Mouse (Mus musculus): ENCODE measurements around the gene Megf11. TPM values are rescaled to one million over a fixed set of nuclear protein-coding genes. Genes with fewer than 3 reads are reported as not detected.

The Megf11 gene
- polyA plus RNA-seq, 1 experiment from 2014 or later = 0.37 TPM

DNA sequence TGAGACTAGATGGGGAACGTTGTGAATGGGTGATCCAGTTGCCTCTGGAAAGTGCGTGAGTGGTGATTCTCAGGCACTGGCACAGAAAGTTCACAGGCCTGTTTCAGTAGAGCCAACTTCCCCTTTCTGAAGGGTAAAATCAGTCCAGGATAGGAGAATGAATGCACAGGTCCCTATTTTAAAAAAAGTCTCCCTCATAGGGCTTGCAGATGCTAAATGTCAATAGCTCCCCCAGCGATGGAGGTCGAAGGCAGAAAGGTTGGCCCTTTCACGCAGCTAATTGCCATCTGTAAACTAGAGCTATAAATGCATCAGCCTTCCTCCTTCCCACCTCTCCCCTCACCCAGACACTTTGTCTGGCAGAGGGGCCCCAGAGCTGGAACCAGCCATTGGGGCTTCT is 200.9 kb downstream of the Megf11 start:
- Histone ChIP-seq H3K4me3 (no peak overlapping the region), H3K9me3 (replicated peaks) (no peaks in the 10 kb centered on the region)
- ATAC-seq (ENCODE audit: insufficient number of reproducible peaks, low FRiP score) = no peak

DNA sequence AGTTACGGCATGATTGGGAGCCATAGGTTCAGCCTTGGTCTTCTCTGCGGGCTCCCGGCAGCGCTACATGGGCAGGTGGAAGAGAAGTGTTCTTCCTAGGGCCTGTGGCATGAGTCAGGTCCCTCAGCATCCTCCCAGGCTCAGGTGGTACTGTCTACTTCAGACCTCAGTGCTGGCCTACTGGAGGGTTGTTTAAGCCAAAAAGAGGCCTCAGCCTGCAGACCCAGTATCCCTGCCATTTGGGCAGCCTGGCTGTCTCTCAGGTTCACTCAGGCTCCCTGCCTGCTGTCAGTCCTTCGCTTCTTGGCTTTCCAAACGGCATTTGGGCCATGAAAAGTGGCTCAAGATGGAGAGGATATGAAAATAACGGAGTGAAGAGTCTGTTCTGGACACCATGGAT is 202.6 kb downstream of the Megf11 start:
- Histone ChIP-seq H3K4me1 (replicated peaks) (no peaks in the 10 kb centered on the region), H3K36me3 (no peaks in the 10 kb centered on the region), H3K4me2 (no peak overlapping the region), H3K9ac (no peak overlapping the region), H3K27me3 (replicated peaks) (peaks cover 17% of the 10 kb centered on the region), H3K27ac (ENCODE audit: poor library complexity, severe bottlenecking) (no peak overlapping the region), H3K4me3 (no peak overlapping the region), H3K9me3 (replicated peaks) (no peaks in the 10 kb centered on the region)
- WGBS = 83% methylated on average over 7 of the region's 7 CpGs
- no peak for ATAC-seq (ENCODE audit: insufficient number of reproducible peaks, low FRiP score)

More for the DNA sequence above, 200.9 kb downstream of the Megf11 start:
- WGBS = 74% methylated on average over 5 of the region's 5 CpGs
- H3K4me1 ChIP-seq (replicated peaks) = no peaks in the 10 kb centered on the region
- H3K36me3 ChIP-seq = no peaks in the 10 kb centered on the region
- H3K9ac ChIP-seq = no peak overlapping the region
- peaks cover 13% of the 10 kb centered on the region for H3K27me3 ChIP-seq (replicated peaks)
- no peak overlapping the region for H3K4me2 ChIP-seq
- no peak overlapping the region for H3K27ac ChIP-seq (ENCODE audit: poor library complexity, severe bottlenecking)

DNA sequence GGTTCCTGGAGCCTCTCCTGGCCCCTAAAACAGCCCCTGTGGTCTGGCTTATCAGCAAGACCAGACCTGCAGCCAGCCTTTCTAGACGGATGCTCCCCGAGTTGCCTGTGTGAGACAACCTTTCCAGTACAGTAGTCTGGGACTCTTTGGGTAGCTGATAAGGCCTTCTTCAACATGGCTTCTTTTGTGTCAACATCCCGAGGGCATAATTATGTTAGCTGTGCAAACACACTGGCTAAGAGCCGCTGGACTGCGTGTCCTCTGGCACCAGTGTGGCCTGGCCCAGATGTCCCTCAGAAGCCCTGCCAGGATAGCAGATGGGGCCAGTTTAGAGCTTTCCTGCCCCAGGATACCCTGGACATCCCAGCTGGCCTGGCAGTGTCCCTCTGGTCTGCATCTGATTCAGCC is 205.2 kb downstream of the Megf11 start:
- no peak overlapping the region for H3K9ac ChIP-seq
- no peaks in the 10 kb centered on the region for H3K9me3 ChIP-seq (replicated peaks)
- 0 out of 2 replicates have a peak overlapping the region, but pooled peaks have one; percentile 16 for H3K27ac ChIP-seq (ENCODE audit: poor library complexity, severe bottlenecking)
- H3K4me1 ChIP-seq (replicated peaks) = no peaks in the 10 kb centered on the region
- WGBS = 24% methylated on average over 5 of the region's 5 CpGs
- ATAC-seq (ENCODE audit: insufficient number of reproducible peaks, low FRiP score) = peak; percentile 80
- H3K27me3 ChIP-seq (replicated peaks) = peaks cover 21% of the 10 kb centered on the region
- H3K4me3 ChIP-seq = no peak overlapping the region
- no peak overlapping the region for H3K4me2 ChIP-seq
- no peaks in the 10 kb centered on the region for H3K36me3 ChIP-seq

DNA sequence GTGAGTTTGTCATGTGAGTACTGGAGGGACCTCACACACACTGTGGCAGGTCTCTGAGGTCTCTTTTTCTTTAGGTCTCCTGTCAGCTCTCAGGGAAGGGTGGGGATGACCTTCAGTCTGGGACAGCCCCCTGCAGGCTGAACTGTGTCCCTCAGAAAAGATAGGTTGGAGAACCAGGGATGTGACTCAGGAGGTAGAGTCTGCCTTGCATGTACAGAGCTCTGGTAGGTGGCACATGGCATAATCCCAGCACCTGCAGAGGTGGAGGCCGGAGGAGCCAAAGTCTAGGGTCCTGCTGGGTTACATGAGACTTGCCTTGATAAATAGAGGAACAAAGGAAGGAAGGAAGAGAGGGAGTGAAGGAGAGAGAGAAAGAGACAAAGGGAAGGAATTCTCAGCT is 206.0 kb downstream of the Megf11 start:
- Histone ChIP-seq H3K27ac (ENCODE audit: poor library complexity, severe bottlenecking) (no peak overlapping the region), H3K4me1 (replicated peaks) (no peaks in the 10 kb centered on the region), H3K36me3 (no peaks in the 10 kb centered on the region), H3K27me3 (replicated peaks) (peaks cover 21% of the 10 kb centered on the region), H3K4me3 (no peak overlapping the region), H3K4me2 (no peak overlapping the region), H3K9me3 (replicated peaks) (no peaks in the 10 kb centered on the region), H3K9ac (no peak overlapping the region)
- ATAC-seq (ENCODE audit: insufficient number of reproducible peaks, low FRiP score) = no peak
- WGBS = 64% methylated on average over 1 of the region's 1 CpGs

- no peak overlapping the region for H3K9ac ChIP-seq
- no peaks in the 10 kb centered on the region for H3K36me3 ChIP-seq
- no peak overlapping the region for H3K4me2 ChIP-seq
- no peaks in the 10 kb centered on the region for H3K9me3 ChIP-seq (replicated peaks)
- no peak overlapping the region for H3K4me3 ChIP-seq
- WGBS = 63% methylated on average over 8 of the region's 8 CpGs
- no peaks in the 10 kb centered on the region for H3K4me1 ChIP-seq (replicated peaks)
- no peak overlapping the region for H3K27ac ChIP-seq (ENCODE audit: poor library complexity, severe bottlenecking)
- H3K27me3 ChIP-seq (replicated peaks) = peaks cover 13% of the 10 kb centered on the region
- no peak for ATAC-seq (ENCODE audit: insufficient number of reproducible peaks, low FRiP score)
Measured at GRCm38 (mm10) chr9:64594442-64594841, 209.0 kb downstream of the Megf11 start.

DNA sequence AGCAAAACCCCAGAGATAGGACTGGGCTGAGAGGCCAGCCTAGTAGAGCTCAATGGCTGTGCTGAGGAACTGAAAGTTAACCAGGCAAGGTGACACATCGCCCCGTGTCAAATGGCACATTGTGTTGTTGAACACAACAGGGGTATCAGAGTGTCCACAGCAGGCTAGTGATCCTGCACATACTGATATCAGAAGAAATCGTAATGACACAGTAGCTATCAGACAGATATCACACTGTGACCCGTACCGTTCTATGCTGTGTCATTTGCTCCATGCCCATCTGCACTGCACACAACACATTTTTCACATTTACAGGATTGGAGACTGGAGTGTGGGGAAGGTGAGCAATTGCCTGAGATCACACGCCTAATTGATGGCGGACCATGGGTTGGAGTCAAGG is 213.0 kb downstream of the Megf11 start:
- no peak for ATAC-seq (ENCODE audit: insufficient number of reproducible peaks, low FRiP score)
- H3K4me3 ChIP-seq = no peak overlapping the region
- no peak overlapping the region for H3K4me2 ChIP-seq
- H3K27ac ChIP-seq (ENCODE audit: poor library complexity, severe bottlenecking) = no peak overlapping the region
- H3K36me3 ChIP-seq = no peaks in the 10 kb centered on the region
- H3K4me1 ChIP-seq (replicated peaks) = peaks cover 10% of the 10 kb centered on the region; the same call in 1 of the 2 replicates
- H3K9ac ChIP-seq = no peak overlapping the region
- H3K9me3 ChIP-seq (replicated peaks) = no peaks in the 10 kb centered on the region
- H3K27me3 ChIP-seq (replicated peaks) = peaks cover 5% of the 10 kb centered on the region
- WGBS = 86% methylated on average over 7 of the region's 7 CpGs

- Histone ChIP-seq H3K4me3 (no peak overlapping the region), H3K27ac (ENCODE audit: poor library complexity, severe bottlenecking) (no peak overlapping the region), H3K27me3 (replicated peaks) (no peaks in the 10 kb centered on the region; the same call in 1 of the 2 replicates), H3K36me3 (no peaks in the 10 kb centered on the region), H3K4me2 (no peak overlapping the region), H3K4me1 (replicated peaks) (peaks cover 13% of the 10 kb centered on the region), H3K9me3 (replicated peaks) (no peaks in the 10 kb centered on the region), H3K9ac (no peak overlapping the region)
- no peak for ATAC-seq (ENCODE audit: insufficient number of reproducible peaks, low FRiP score)
- 38% methylated on average over 2 of the region's 2 CpGs for WGBS
Measured at GRCm38 (mm10) chr9:64600731-64601130, 215.3 kb downstream of the Megf11 start.

- Histone ChIP-seq H3K36me3 (no peaks in the 10 kb centered on the region), H3K4me3 (no peak overlapping the region), H3K9ac (no peak overlapping the region), H3K4me2 (no peak overlapping the region), H3K4me1 (replicated peaks) (peaks cover 23% of the 10 kb centered on the region), H3K27me3 (replicated peaks) (no peaks in the 10 kb centered on the region), H3K9me3 (replicated peaks) (no peaks in the 10 kb centered on the region), H3K27ac (ENCODE audit: poor library complexity, severe bottlenecking) (no peak overlapping the region)
- 84% methylated on average over 1 of the region's 1 CpGs for WGBS
- no peak for ATAC-seq (ENCODE audit: insufficient number of reproducible peaks, low FRiP score)
Measured at GRCm38 (mm10) chr9:64602895-64603294, 217.5 kb downstream of the Megf11 start.

GRCm38 (mm10) chr9:64604217-64604711 is 218.8 kb downstream of the Megf11 start:
- WGBS = 68% methylated on average over 7 of the region's 7 CpGs
- Histone ChIP-seq H3K9ac (no peak overlapping the region), H3K27me3 (replicated peaks) (no peaks in the 10 kb centered on the region), H3K36me3 (no peaks in the 10 kb centered on the region), H3K27ac (ENCODE audit: poor library complexity, severe bottlenecking) (no peak overlapping the region), H3K4me3 (no peak overlapping the region), H3K4me1 (replicated peaks) (peaks cover 23% of the 10 kb centered on the region), H3K9me3 (replicated peaks) (no peaks in the 10 kb centered on the region), H3K4me2 (no peak overlapping the region)
- ATAC-seq (ENCODE audit: insufficient number of reproducible peaks, low FRiP score) = no peak

GRCm38 (mm10) chr9:64605077-64605714 is 219.8 kb downstream of the Megf11 start:
- Histone ChIP-seq H3K4me3 (no peak overlapping the region), H3K27ac (ENCODE audit: poor library complexity, severe bottlenecking) (no peak overlapping the region)

GRCm38 (mm10) chr9:64605735-64606349 is 220.4 kb downstream of the Megf11 start:
- no peaks in the 10 kb centered on the region for H3K27me3 ChIP-seq (replicated peaks)
- no peak overlapping the region for H3K4me3 ChIP-seq
- no peaks in the 10 kb centered on the region for H3K36me3 ChIP-seq
- peaks cover 13% of the 10 kb centered on the region for H3K4me1 ChIP-seq (replicated peaks)
- no peak overlapping the region for H3K4me2 ChIP-seq
- ATAC-seq (ENCODE audit: insufficient number of reproducible peaks, low FRiP score) = peak; percentile 33; the same call in 1 of the 2 replicates
- H3K9ac ChIP-seq = no peak overlapping the region
- H3K27ac ChIP-seq (ENCODE audit: poor library complexity, severe bottlenecking) = no peak overlapping the region
- WGBS = 40% methylated on average over 13 of the region's 13 CpGs
- H3K9me3 ChIP-seq (replicated peaks) = no peaks in the 10 kb centered on the region

More at GRCm38 (mm10) chr9:64605077-64605714, 219.8 kb downstream of the Megf11 start:
- no peak for ATAC-seq (ENCODE audit: insufficient number of reproducible peaks, low FRiP score)
- H3K27me3 ChIP-seq (replicated peaks) = no peaks in the 10 kb centered on the region
- H3K36me3 ChIP-seq = no peaks in the 10 kb centered on the region
- H3K9me3 ChIP-seq (replicated peaks) = no peaks in the 10 kb centered on the region
- H3K9ac ChIP-seq = no peak overlapping the region
- H3K4me1 ChIP-seq (replicated peaks) = peaks cover 20% of the 10 kb centered on the region
- WGBS = 79% methylated on average over 14 of the region's 14 CpGs
- no peak overlapping the region for H3K4me2 ChIP-seq
